Mouse (Mus musculus) brain, embryonic 14.5 days (tissue): ENCODE measurements around the gene Hoxb1.

ENCODE experiments used
- CTCF ChIP-seq: fragments of 200-500 bp; IDR thresholded peaks from 2 replicates; pipeline ENCODE4 v1.5.1; 2012; ENCODE audit warnings: inconsistent platforms, mild to moderate bottlenecking, moderate library complexity, borderline replicate concordance; ENCODE audit not compliant: insufficient read depth, insufficient read length; ENCODE audit errors: extremely low read depth
- POLR2A ChIP-seq: fragments of 200-500 bp; IDR thresholded peaks from 2 replicates; pipeline ENCODE4 v1.6.1; 2012; ENCODE audit warnings: mild to moderate bottlenecking, inconsistent platforms, borderline replicate concordance; ENCODE audit not compliant: poor library complexity, insufficient read depth, insufficient read length, severe bottlenecking; ENCODE audit errors: extremely low read depth

GRCm38 (mm10) chr11:96345220-96345892, 20.2 kb upstream of the Hoxb1 start:
- TF ChIP-seq CTCF (no peak), POLR2A (no peak)
